Mouse (Mus musculus) thymus, adult 2 months (tissue): ENCODE measurements around the gene March7.

Source experiments
- CTCF ChIP-seq: fragments of 200-500 bp; IDR thresholded peaks from 2 replicates; pipeline ENCODE4 v1.5.1; 2012; ENCODE audit warnings: mild to moderate bottlenecking, control low read depth, low read length, moderate library complexity, borderline replicate concordance; ENCODE audit not compliant: control insufficient read depth, poor library complexity, insufficient read depth; ENCODE audit errors: extremely low read depth
- POLR2A ChIP-seq: fragments of 200-500 bp; IDR thresholded peaks from 2 replicates; pipeline ENCODE4 v1.6.1; 2012; ENCODE audit warnings: mild to moderate bottlenecking, low read length, control low read depth, moderate library complexity; ENCODE audit not compliant: control insufficient read depth, poor library complexity, insufficient read depth; ENCODE audit errors: extremely low read depth

- no peak for TF ChIP-seq CTCF
- no peak for TF ChIP-seq POLR2A
Measured at GRCm38 (mm10) chr2:60181696-60182095, 28.0 kb upstream of the March7 start.
